Mouse (Mus musculus): Measurements from ENCODE around the gene Stpg4. TPM values are rescaled to one million over a fixed set of nuclear protein-coding genes. Genes with fewer than 3 reads are reported as not detected.
A peak's percentile ranks its signal among the peaks of the same experiment; 100 is the strongest.

The Stpg4 gene
- total RNA-seq, 1 experiment from 2014 or later = not detected

DNA sequence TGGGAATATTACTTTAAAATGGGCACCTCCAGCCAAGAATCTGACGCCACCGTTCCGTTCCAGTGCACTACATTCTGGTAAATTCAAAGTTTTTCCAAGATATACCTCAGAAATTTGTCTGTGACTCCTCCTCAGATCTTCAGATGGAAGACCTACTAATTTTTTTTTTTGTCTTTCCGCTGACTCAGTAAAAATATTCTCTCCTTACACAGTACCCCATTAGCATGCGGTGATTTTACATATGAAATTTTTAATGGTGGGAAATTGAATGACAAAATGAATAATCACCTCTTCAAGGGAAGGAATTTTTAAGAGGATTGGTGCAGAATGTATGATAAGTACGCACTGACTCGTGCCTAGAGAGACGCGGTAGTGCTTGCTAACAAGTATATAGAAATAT is 20.8 kb upstream of the Stpg4 start:
- no peak for ATAC-seq (ENCODE audit: extremely low read depth, insufficient number of reproducible peaks, low FRiP score, poor library complexity, severe bottlenecking)

DNA sequence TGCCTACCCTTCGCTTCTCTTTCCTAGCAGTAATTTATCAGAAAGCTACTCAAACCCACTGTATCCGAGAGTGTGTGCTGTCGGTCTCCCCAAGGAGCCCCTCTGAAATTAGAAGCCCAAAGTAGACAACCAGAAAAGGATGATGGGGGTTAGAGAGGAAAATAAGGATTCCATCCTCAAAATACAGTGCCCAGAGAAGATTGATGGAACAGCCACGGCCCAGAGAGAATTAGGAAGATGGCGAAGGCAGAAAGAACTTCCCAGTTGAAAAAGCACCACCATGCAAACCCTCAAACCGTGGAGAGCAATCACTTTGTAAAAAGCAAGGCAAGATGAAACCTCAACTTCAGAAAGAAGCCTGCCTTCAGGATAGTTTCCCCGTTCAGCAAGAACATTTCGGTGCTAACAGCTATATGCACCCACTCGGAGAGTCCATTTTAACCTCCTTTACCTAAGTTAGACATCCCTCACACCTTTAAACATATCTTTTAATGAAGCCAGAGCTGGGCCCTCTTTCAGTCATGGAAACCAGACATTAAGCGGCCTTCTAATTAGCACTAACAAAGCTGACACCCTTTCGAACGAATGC is 20.2 kb upstream of the Stpg4 start:
- no peak for ATAC-seq (ENCODE audit: extremely low read depth, insufficient number of reproducible peaks, low FRiP score, poor library complexity, severe bottlenecking)

DNA sequence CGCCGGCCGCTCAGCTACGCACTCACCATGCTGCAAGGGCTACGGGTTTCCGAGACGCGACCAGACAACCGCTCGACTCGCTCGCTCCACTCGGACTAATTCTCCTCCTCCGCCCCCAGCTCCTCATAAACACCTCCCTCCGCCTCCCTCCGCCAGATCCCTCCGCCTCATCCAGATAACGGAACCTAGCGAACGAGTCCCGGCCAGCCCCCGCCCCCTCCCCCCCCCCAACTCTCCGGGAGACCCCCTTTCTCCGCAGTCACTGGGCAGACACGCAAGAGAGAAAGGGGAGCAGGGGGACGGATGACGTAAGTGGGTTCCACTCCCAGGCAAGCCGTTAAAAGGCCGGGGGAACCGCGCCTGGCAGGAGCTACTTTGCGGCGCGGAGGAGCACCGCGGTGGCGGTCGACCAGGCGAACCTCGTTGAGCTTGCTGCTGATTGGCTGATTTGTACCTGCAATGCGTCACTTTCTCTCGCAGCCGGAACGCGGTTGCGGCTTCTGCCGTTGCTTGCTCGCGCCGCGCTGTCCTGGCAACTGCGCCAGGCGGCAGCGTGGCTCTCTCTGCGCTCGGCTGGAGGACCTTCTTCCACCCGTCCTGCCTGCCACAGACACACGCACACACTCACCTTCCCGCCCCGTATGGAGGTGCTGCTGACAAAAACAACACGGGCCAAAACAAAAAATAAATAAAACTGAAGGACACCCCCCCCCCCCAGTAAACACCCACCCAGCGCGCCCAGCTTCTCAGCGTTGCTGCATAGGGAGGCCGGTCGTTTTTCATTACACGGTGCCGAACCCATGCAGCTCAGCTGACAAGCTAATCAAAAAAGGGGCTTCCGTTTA is 19.4 kb upstream of the Stpg4 start, which contains the start of gene Calm2:
TSS of gene Calm2 (minus strand) at position 169 of the 845 bp plus-strand sequence.
- peak; percentile 88 for ATAC-seq (ENCODE audit: extremely low read depth, insufficient number of reproducible peaks, low FRiP score, poor library complexity, severe bottlenecking)

DNA sequence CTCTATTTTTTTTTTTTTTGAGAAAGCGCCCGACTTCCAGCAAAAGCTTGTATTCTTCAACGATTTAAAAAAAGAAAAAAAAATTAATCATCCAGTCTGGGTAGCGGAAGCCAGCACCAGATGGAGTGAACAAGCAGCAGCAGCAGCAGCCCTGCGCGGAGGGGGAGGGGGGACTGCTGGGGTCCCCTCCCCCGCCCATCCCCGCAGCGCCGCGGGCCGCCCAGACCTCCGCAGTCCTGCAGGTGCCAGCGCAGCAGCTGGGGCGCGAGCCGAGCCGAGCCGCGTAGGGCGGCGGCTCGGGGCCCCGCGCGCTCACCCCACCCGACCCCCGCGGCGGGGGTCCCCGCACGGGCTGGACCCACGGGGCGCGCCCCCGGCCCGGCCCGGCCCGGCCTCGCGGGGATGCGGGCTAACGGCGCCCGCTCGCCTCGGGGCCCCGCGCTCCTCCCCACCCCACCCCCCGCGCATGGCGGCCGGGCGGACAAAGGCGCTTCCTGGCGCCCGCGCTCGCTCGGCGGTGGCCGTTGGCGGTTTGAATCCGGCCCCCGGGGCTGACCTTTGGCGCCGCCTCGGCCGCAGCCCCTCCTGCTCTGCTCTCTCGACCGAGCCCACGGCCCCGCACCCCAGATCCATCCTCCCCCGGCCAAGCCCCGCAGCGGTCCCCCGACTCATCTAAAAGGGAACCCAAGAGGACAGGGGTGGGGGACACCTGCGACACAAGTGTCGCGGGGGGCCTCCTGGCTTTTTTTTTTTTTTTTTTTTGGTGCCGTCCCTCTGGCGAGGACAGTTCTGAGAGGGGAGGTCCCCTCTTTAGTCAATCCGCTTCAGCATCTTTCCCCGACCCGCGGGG is 18.6 kb upstream of the Stpg4 start:
- no peak for ATAC-seq (ENCODE audit: extremely low read depth, insufficient number of reproducible peaks, low FRiP score, poor library complexity, severe bottlenecking)

DNA sequence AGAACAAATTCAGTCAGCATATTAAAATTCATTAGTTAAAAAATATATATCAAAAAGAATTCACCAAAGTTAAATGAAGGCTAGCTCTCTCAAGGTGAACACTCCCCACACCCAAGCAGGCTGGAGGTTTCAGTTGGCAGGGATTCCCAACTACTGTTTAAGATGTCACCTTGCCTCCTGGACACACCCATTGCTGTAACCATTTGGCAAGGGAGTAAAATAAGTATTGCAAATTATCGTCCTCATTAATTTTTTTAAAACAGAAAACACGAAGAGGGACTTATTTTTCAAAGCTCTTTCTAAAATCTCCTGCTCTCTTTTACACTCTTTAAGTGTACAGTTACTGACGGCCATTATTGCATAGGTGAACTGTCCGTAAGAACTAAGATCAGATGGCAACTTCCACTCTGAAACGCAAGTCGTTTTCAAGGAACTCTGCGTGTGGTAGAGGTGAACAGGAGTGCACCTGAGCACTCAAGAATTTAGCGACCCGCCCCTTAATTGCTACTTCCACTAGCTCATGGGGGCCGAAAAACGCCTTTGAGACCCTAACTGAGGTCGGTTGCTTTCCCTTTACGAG is 17.9 kb upstream of the Stpg4 start:
- ATAC-seq (ENCODE audit: extremely low read depth, insufficient number of reproducible peaks, low FRiP score, poor library complexity, severe bottlenecking) = no peak

DNA sequence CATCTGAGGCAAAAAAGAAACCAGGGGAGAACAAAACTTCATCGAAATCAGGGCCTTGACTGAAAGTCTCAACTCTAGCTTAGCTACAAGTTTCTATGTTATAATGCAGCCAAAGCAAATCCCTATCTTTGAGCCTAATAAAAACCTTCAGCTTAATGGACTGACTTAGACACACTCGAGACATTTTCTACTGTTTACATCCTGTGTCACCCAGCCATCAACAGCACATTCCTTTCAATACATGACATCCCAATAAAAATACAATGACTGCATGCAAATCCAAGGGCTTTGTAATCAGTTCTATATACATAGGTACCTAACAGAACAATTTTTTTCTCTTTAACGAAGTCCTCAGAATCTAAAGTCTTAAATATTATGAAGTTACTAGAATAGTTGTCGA is 17.2 kb upstream of the Stpg4 start:
- ATAC-seq (ENCODE audit: extremely low read depth, insufficient number of reproducible peaks, low FRiP score, poor library complexity, severe bottlenecking) = no peak

DNA sequence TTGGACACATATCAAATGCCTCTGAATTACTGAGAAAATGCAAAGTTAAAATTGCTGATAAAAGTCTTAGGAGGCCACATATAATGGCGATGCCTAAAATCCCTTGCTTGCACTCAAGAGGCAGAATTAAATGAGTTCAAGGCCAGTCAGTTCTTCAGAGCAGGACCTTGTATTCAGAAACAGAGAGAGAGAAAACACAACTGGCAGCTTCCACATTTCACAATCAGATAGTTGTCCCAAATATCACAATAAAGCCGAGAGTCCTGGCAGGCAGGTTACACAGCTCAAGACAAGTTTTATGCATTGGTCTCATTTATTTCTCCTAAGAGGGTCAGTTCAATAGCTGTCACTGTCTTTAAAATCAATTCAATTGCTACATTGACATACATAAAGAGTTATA is 14.0 kb upstream of the Stpg4 start:
- ATAC-seq (ENCODE audit: extremely low read depth, insufficient number of reproducible peaks, low FRiP score, poor library complexity, severe bottlenecking) = no peak

DNA sequence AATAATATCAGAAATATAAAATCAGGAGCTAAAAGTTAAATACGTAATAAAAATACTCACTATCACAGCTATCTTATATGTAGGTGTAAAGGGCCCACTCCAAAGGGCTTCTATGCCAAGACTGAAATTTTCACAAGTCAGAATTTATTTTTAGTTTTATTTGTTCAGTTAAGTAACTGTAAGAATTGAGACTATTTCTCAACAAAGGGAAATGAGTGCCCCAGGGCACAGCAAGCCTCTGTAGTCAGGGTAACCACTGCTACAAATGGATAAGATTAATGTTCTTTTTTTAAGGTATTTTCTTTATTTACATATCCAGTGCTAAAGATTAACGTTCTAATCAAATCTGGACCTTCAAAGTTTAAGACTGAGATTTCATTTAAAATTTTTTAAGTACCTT is 11.9 kb upstream of the Stpg4 start:
- ATAC-seq (ENCODE audit: extremely low read depth, insufficient number of reproducible peaks, low FRiP score, poor library complexity, severe bottlenecking) = no peak

DNA sequence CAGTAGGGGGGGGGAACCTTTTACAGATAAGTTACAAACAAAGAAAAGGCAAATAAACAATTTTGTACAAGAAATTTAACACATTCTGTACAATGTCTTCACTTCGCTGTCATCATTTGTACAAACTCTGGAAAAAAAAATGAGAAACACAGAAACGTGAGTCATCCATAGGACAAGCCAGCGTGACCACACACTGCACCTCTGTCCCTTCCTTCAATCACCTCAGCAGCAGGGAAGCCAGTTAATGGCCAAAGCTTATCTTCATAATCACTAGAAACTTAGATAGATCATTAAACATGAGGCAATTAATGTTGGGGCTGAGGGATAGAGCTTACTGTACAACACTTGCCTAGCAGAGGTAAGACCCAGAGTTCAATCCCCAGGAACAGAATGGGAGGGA is 6.4 kb upstream of the Stpg4 start:
- ATAC-seq (ENCODE audit: extremely low read depth, insufficient number of reproducible peaks, low FRiP score, poor library complexity, severe bottlenecking) = no peak

DNA sequence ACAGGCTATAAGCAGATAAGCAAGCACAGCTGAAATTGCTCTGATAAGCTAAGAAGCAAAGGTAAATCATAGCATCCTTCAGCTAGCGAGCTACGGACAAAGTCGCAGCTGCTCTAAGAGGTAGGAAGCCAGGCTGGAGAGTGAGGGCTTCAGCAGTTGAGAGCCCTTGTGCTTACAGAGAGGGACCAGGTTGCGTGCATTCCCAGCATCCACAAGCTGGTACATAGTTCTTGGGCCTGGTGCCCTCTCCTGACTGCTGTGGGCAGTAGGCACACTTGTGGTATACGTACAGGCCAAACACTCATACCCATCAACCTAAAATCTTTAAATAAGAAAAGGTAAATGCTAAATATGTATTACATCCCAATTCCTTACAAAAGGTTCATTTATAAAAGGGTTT is 5.2 kb upstream of the Stpg4 start:
- ATAC-seq (ENCODE audit: extremely low read depth, insufficient number of reproducible peaks, low FRiP score, poor library complexity, severe bottlenecking) = no peak

DNA sequence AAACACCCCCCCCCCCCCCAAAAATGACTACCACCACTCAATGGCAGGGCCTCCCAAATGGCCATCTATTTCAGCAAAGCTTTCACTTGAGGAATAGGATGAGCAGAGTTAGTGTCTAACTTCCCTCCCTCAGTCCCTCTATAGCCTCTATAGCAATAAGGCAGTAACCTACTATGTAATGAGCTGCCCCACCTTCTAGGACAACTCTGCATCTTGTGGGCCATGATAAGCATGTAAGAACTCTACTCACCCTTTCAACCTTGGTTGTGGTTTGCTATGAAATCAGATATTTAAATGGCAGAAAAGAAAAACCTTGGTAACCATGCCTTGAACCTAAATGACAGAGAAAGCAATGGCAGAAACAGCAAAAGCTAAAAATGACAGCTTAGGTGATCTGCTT is 4.8 kb upstream of the Stpg4 start:
- no peak for ATAC-seq (ENCODE audit: extremely low read depth, insufficient number of reproducible peaks, low FRiP score, poor library complexity, severe bottlenecking)

DNA sequence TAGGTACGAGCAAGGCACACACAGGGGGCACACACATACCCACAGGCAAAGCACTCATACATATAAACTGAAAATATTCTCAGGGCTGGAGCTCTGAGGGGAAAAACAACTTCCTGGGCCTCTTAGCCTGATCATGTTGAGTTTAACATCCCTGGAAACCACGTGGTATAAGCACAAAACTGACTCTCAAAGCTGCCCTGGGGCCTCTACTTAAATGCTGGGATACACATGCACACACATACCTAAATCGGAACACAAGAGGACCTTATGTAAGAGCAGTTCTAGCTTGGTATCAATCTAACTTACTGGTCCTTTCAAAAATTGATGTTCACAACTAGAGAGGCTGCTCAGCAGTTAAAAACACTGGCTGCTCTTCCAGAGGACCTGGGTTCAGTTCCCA is 1.9 kb upstream of the Stpg4 start:
- ATAC-seq (ENCODE audit: extremely low read depth, insufficient number of reproducible peaks, low FRiP score, poor library complexity, severe bottlenecking) = no peak

DNA sequence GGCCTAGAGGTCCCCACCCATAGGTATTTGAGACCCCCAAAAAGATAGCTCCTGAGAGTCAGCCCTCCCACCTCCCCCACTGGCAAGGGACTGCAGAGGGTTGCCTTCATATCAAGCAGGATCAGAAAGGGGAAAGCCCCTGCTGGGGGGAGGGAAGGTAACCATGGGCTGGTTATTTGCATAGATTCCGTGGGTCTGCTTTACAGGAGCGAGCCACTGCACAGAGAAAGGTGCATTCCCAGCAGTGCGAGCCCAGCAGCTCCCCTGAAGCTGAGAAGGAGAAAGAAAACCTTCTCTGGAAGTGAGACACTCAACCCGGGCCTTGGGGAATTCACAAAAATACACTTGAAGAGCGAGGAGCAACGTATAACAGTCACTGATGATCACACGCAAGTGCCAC is 9.5 kb downstream of the Stpg4 start:
- ATAC-seq (ENCODE audit: extremely low read depth, insufficient number of reproducible peaks, low FRiP score, poor library complexity, severe bottlenecking) = peak; percentile 19; the same call in 1 of the 2 replicates

DNA sequence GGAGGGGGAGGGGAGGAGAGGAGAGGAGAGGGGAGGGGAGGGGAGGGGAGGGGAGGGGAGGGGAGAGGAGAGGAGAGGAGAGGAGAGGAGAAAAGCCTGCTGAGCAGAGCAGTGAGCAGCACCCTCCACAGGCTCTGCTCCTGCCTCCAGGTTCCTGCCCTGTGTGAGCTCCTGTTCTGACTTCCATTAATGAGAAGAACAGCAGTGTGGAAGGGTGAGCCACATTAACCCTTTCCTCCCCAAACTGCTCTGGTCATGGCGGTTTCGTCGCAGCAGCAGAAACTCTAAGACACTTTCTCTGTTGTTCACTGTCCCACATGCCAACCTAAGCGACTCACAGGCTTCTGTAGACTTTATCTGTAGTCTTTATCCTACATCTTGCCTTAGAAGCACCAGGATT is 20.9 kb downstream of the Stpg4 start:
- ATAC-seq (ENCODE audit: extremely low read depth, insufficient number of reproducible peaks, low FRiP score, poor library complexity, severe bottlenecking) = no peak

DNA sequence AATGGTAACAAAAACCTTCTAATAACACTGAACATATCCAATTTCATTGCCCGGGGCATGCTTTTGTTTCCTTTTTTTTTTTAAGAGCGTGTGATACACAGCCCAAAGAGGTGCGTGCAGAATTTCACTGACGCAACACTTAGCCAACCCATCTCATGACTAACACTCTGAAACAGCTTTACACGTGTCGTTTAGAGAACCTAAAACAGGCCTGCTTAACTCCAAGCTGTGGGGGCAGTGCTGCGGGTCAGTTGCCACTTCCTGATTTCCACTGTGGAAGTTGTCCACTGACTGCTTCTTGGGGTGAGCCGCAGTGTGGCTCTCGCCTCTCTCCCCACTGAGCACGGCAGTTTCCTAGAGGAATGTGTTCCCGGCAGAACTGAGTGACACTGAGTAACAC is 22.0 kb downstream of the Stpg4 start:
- peak; percentile 99 for ATAC-seq (ENCODE audit: extremely low read depth, insufficient number of reproducible peaks, low FRiP score, poor library complexity, severe bottlenecking)

DNA sequence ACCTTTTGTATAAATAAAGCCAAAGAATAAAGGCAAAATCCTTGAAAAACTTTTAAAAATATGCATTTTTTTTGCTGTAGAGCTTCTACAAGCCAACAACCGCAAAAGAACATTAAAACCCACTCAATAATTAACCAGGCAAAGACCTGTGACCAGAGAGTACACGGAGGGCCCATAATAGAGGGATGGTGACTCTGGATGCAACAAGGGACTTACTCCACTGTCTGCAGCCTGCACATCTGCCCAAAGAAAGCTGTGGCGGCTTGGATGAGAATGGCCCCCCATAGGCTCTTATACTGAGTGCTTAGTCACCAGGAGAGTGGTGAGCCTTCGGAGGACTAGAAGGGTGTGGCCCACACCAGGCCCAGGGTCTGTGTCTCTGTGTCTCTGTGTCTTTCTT is 24.1 kb downstream of the Stpg4 start:
- ATAC-seq (ENCODE audit: extremely low read depth, insufficient number of reproducible peaks, low FRiP score, poor library complexity, severe bottlenecking) = no peak

DNA sequence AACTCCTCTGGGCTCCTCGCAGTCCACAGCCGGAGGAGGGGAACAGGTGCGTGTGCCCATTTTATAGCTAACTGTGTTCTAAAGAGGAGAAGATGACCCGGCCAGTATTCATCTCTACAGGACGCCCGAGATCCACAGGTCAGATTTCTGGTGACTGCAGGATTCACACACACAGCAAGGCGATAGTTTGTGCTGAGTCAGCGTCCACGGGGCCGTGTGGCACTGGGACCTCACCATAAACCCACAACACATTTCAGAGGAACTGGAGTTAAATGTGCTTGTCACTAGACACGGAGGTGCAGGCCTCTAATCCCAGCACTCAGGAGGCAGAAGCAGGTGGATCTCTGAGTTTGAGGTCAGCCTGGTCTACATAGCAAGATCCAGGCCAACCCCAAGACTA is 25.1 kb downstream of the Stpg4 start:
- no peak for ATAC-seq (ENCODE audit: extremely low read depth, insufficient number of reproducible peaks, low FRiP score, poor library complexity, severe bottlenecking)

DNA sequence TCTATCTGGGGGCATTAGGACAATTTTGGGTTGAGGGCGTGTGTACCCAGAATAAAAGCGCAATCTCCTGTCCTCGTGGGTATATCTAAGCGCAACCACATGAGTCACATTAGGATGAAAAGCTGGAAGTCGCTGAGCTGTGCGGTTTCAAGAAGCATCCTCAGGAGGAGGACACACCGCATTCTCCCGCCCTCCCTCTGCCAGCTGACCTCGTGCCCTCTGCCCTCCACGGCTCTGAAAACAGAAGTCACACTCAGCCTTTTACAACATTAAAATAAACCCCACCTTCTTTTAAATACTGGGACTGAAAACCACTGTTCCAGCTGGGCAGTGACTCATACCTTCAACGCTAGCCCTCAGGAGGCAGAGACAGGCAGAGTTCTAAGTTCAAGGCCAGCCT is 30.5 kb downstream of the Stpg4 start:
- ATAC-seq (ENCODE audit: extremely low read depth, insufficient number of reproducible peaks, low FRiP score, poor library complexity, severe bottlenecking) = no peak

DNA sequence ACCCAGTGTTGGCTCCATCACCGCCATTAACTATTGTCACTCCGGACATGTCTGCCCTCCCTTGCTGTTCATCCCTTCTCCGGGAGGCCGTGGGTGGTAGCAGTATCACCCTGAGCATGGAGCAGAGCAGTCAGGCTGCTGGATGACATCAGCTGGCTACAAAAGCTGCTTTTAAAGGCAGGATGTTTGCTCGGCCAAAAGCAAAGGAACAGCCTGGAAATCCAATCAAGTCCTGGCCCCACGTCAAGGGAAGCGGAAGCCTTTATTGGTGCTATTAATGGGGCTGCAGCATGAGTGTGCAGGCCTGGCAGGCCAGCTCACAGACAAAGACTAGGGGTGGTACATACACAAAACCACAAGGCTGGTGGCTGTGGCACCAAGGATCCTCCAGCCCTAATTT is 36.3 kb downstream of the Stpg4 start:
- ATAC-seq (ENCODE audit: extremely low read depth, insufficient number of reproducible peaks, low FRiP score, poor library complexity, severe bottlenecking) = no peak

Measured in neutrophil, adult 5-6 weeks (primary cell).